Mouse (Mus musculus): Measurements from ENCODE around the gene Tmem246. TPM values are rescaled to one million over a fixed set of nuclear protein-coding genes. Genes with fewer than 3 reads are reported as not detected.
A peak's percentile ranks its signal among the peaks of the same experiment; 100 is the strongest.

Gene Tmem246
- total and polyA plus RNA-seq, 3 experiments: 53.5 to 77.3 (median 61.8) TPM

DNA sequence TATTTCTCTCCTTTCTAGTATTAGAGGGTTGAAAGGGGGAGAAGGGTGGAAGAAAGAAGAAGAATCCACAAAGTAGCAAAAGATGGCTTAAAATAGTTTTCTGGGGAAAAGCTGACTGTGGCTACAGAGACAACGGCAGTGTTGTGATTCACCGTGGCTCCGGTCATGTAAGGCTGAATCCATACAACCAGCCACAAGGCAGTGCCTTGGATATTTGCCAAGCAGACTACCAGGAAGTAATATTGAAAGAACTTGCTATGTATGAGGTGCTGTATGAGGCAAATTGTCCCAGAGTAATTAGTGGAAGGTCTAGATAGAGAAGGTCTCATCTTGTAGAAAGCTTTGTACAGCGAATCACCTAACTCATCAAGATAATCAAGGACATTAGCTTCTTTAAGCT is 25.5 kb downstream of the Tmem246 start:
- no peak overlapping the region for H3K9ac ChIP-seq (ENCODE audit: low read depth, low read length)
- no peaks in the 10 kb centered on the region for H3K79me2 ChIP-seq (replicated peaks; ENCODE audit: control insufficient read depth, insufficient read depth, low read length)
- H3K4me3 ChIP-seq: no peak overlapping the region
- no peaks in the 10 kb centered on the region for H3K27me3 ChIP-seq (ENCODE audit: control insufficient read depth, insufficient read depth, low read length)
- DNase-seq: no peak
- H3K36me3 ChIP-seq (ENCODE audit: control insufficient read depth, insufficient read depth, low read length): no peaks in the 10 kb centered on the region
- no peak overlapping the region for H3K27ac ChIP-seq
- WGBS: 67% methylated on average over 4 of the region's 4 CpGs
- intact Hi-C loops (cut with DNase I): no loop called here
- TF ChIP-seq EP300 (IDR thresholded peaks at IDR 0.05; ENCODE audit: insufficient read depth, low read depth, low read length): no peak
- no peak for TF ChIP-seq POLR2A (IDR thresholded peaks at IDR 0.05; ENCODE audit: insufficient read depth, low read depth, low read length)
- TF ChIP-seq CTCF (IDR thresholded peaks at IDR 0.05): no peak
- no peaks in the 10 kb centered on the region for H3K4me1 ChIP-seq (ENCODE audit: control insufficient read depth, insufficient read depth, low read length)

DNA sequence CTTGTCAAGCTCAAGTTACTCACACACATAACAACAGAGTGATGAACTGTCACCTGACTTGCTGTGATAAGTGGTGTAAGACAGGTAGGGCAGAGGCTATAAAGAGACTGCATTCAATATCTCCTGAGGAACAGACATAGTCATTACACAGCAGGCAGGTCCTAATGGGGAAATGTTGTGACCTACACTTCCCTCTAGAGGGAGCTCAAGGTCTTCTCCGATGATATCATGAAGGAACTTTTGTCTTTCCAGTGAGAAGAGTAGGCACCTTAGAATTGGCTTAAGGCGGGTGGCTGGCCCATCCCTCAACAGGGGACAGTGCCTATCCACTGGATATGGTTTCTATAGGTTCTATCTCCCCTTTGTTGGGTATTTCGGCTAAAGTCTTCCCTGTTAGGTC is 30.1 kb downstream of the Tmem246 start:
- intact Hi-C loops (cut with DNase I): loop anchor here (1.0 to 2.0 kb wide), 2 partner anchors 47 to 60 kb away; partner anchors contain the start of genes Mrpl50 and Zfp189
- no peaks in the 10 kb centered on the region for H3K36me3 ChIP-seq (ENCODE audit: control insufficient read depth, insufficient read depth, low read length)
- 18% methylated on average over 3 of the region's 3 CpGs for WGBS
- H3K9ac ChIP-seq (ENCODE audit: low read depth, low read length): no peak overlapping the region
- H3K4me3 ChIP-seq: no peak overlapping the region
- no peaks in the 10 kb centered on the region for H3K27me3 ChIP-seq (ENCODE audit: control insufficient read depth, insufficient read depth, low read length)
- no peaks in the 10 kb centered on the region for H3K79me2 ChIP-seq (replicated peaks; ENCODE audit: control insufficient read depth, insufficient read depth, low read length)
- H3K4me1 ChIP-seq (ENCODE audit: control insufficient read depth, insufficient read depth, low read length): no peaks in the 10 kb centered on the region
- no peak overlapping the region for H3K27ac ChIP-seq
- TF ChIP-seq CTCF (IDR thresholded peaks at IDR 0.05) (no peak; the same call in 1 of the 2 replicates), POLR2A (IDR thresholded peaks at IDR 0.05; ENCODE audit: insufficient read depth, low read depth, low read length) (no peak), EP300 (IDR thresholded peaks at IDR 0.05; ENCODE audit: insufficient read depth, low read depth, low read length) (no peak)
- peak; percentile 29 to 49 for DNase-seq

DNA sequence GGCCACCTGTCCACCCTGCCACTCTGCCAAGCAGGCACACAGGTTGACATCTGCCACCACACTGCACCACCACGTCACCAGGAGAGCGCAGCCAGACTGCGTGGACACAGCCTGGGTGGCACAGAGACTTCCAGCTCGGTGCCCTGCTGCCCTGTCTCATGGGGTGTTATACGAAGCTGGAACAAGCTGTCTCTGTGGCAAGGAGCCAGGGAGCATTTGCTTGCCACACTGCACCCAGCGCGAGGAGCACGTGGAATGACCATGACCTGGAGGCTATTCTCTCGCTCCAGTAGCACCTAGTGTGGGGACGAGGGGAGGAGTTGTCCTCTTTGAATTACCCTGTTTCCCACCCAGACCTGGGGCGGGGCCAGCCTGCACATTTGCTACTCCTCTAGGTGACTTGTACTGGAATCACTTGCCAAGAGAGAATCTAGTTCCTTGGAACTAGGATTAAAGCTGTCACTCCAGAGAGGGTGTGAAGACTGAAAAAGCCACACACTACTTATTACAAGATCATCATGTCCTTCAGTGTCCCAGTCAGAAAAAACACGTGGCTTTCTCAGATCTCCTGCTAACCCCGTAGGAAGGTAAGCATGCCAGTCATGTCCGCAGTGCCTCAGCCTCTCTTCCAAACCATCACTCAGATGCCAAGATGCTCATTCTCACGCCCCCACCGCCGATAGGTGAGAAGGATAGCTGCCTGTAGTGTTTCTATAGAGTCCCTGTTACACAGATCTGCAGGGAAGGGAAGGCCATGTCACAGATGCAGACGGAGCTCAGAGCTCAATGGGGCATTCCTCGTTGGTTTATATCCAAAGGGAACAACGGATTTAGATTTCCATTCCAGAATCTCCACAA is 37.5 kb downstream of the Tmem246 start:
- 52% methylated on average over 20 of the region's 20 CpGs for WGBS
- no peaks in the 10 kb centered on the region for H3K36me3 ChIP-seq (ENCODE audit: control insufficient read depth, insufficient read depth, low read length)
- intact Hi-C loops (cut with DNase I): no loop called here

DNA sequence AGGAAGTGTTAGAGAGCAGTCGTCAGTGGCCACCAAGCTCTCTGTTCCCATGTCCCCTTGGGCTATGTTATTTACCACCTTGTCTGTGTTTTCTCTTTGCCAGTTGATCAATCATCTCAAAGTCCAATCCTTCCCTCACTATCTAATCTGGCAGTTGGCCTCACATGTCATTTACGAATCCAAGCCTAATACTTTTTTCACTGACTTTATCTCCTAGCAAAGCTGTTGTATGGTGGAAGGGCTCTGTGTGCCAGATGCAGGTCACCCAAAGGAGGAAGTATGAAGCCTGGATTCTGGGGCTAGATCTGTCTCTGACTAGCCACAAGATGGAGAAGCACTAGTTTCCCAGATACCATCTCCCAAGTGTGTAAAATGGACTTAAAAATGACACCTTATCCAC is 39.5 kb downstream of the Tmem246 start:
- Histone ChIP-seq H3K27ac (no peak overlapping the region), H3K9ac (ENCODE audit: low read depth, low read length) (no peak overlapping the region), H3K36me3 (ENCODE audit: control insufficient read depth, insufficient read depth, low read length) (no peaks in the 10 kb centered on the region), H3K79me2 (replicated peaks; ENCODE audit: control insufficient read depth, insufficient read depth, low read length) (no peaks in the 10 kb centered on the region), H3K4me3 (no peak overlapping the region), H3K4me1 (ENCODE audit: control insufficient read depth, insufficient read depth, low read length) (peaks cover 1% of the 10 kb centered on the region; the same call in 1 of the 2 replicates), H3K27me3 (ENCODE audit: control insufficient read depth, insufficient read depth, low read length) (no peaks in the 10 kb centered on the region)
- DNase-seq: no peak
- TF ChIP-seq POLR2A (IDR thresholded peaks at IDR 0.05; ENCODE audit: insufficient read depth, low read depth, low read length): no peak
- TF ChIP-seq EP300 (IDR thresholded peaks at IDR 0.05; ENCODE audit: insufficient read depth, low read depth, low read length): no peak
- TF ChIP-seq CTCF (IDR thresholded peaks at IDR 0.05): no peak
- intact Hi-C loops (cut with DNase I): no loop called here
- 56% methylated on average over 2 of the region's 2 CpGs for WGBS

More for the DNA sequence above, 37.5 kb downstream of the Tmem246 start:
- Histone ChIP-seq H3K9ac (ENCODE audit: low read depth, low read length) (peak overlapping the region; percentile 33; the same call in 1 of the 2 replicates), H3K27ac (peak overlapping the region; percentile 45; the same call in 1 of the 2 replicates), H3K27me3 (ENCODE audit: control insufficient read depth, insufficient read depth, low read length) (no peaks in the 10 kb centered on the region), H3K4me1 (ENCODE audit: control insufficient read depth, insufficient read depth, low read length) (peaks cover 1% of the 10 kb centered on the region; the same call in 1 of the 2 replicates), H3K4me3 (no peak overlapping the region), H3K79me2 (replicated peaks; ENCODE audit: control insufficient read depth, insufficient read depth, low read length) (no peaks in the 10 kb centered on the region)
- TF ChIP-seq CTCF (IDR thresholded peaks at IDR 0.05): no peak
- TF ChIP-seq EP300 (IDR thresholded peaks at IDR 0.05; ENCODE audit: insufficient read depth, low read depth, low read length): peak; percentile 99
- peak; percentile 42; the same call in 1 of the 2 replicates for TF ChIP-seq POLR2A (IDR thresholded peaks at IDR 0.05; ENCODE audit: insufficient read depth, low read depth, low read length)
- peak; percentile 64 to 79 for DNase-seq

DNA sequence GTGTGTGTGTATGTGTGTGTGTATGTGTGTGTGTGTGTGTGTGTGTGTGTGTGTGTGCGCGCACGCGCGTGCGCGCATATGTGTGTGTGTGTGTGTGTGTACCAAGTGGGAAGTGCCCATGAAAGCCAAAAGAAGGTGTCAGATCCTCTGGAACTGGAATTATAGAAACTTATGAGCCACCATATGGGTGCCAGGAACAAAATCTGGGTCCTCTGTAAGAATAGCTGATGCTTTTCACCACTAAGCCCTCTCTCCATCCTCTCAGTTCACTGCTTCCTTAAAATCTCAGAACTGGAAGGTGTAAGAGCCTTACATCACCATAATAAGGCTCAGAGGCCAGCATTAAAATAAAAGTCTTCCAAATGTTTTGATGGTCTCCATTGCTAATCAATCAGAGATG is 40.3 kb downstream of the Tmem246 start:
- Histone ChIP-seq H3K27me3 (ENCODE audit: control insufficient read depth, insufficient read depth, low read length) (no peaks in the 10 kb centered on the region), H3K9ac (ENCODE audit: low read depth, low read length) (no peak overlapping the region), H3K4me1 (ENCODE audit: control insufficient read depth, insufficient read depth, low read length) (peaks cover 1% of the 10 kb centered on the region; the same call in 1 of the 2 replicates), H3K27ac (no peak overlapping the region), H3K4me3 (no peak overlapping the region), H3K79me2 (replicated peaks; ENCODE audit: control insufficient read depth, insufficient read depth, low read length) (no peaks in the 10 kb centered on the region), H3K36me3 (ENCODE audit: control insufficient read depth, insufficient read depth, low read length) (no peaks in the 10 kb centered on the region)
- no peak for DNase-seq
- 98% methylated on average over 7 of the region's 7 CpGs for WGBS
- intact Hi-C loops (cut with DNase I): no loop called here
- TF ChIP-seq POLR2A (IDR thresholded peaks at IDR 0.05; ENCODE audit: insufficient read depth, low read depth, low read length) (no peak), CTCF (IDR thresholded peaks at IDR 0.05) (no peak), EP300 (IDR thresholded peaks at IDR 0.05; ENCODE audit: insufficient read depth, low read depth, low read length) (no peak)

DNA sequence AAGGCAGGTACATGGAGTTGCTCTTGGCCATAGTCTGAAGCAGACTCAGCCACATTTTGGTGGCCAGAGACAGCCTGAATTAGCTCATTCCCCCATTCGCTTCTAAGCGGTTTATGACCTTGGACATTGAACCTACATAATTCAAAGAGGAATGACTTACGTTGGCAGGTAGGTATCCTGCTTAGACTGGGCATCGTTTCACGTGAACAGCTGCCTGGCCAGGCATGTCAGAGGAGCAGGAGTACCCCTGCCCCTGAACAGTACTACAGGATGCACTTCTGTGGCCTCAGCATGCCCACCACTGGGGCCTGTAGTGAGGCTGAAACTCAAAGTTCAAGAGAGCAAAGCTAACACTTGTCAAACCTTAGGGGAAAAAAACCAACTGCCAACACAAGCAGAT is 44.3 kb downstream of the Tmem246 start:
- intact Hi-C loops (cut with DNase I): no loop called here
- Histone ChIP-seq H3K27me3 (ENCODE audit: control insufficient read depth, insufficient read depth, low read length) (no peaks in the 10 kb centered on the region), H3K79me2 (replicated peaks; ENCODE audit: control insufficient read depth, insufficient read depth, low read length) (no peaks in the 10 kb centered on the region), H3K4me3 (no peak overlapping the region), H3K4me1 (ENCODE audit: control insufficient read depth, insufficient read depth, low read length) (no peaks in the 10 kb centered on the region), H3K27ac (no peak overlapping the region), H3K36me3 (ENCODE audit: control insufficient read depth, insufficient read depth, low read length) (no peaks in the 10 kb centered on the region), H3K9ac (ENCODE audit: low read depth, low read length) (no peak overlapping the region)
- 89% methylated on average over 5 of the region's 5 CpGs for WGBS
- no peak for DNase-seq
- TF ChIP-seq CTCF (IDR thresholded peaks at IDR 0.05): no peak
- no peak for TF ChIP-seq EP300 (IDR thresholded peaks at IDR 0.05; ENCODE audit: insufficient read depth, low read depth, low read length)
- no peak for TF ChIP-seq POLR2A (IDR thresholded peaks at IDR 0.05; ENCODE audit: insufficient read depth, low read depth, low read length)

Data from heart, adult 2 months (tissue).